Mouse (Mus musculus): Measurements from ENCODE around the gene Qrich2.
"Not testable (repeated sequence)": the region's sequence is repeated elsewhere in the genome, so short reads cannot be mapped to it uniquely, and the experiment has no call there.

Gene Qrich2

DNA sequence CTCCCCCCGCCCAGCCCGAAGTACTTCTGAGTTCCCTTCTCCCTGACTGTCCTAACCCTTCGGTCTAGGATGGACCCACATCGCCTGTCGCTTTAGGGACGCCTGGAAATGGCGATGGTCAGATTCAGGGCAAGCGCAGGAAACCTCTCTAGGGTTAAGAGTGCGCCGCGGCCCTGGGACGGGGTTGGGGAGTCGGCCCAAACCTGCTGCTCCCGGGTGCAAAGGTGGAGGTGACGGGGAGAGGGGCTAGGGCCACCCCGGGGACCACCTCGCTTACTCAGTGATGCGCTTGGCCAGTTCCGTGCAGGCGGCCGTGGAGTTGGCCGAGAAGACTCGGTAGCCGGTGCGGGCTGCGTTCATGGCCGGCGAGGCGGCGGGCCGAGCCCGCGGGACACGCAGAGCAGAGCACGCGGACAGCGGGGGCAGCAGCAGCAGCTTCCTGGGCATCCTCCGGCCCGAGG is 23.8 kb upstream of the Qrich2 start:
- DNase-seq (ENCODE audit: low read depth in 1 of 2, low spot score in 2 of 2): no peak

GRCm38 (mm10) chr11:116488693-116489375 is 22.8 kb upstream of the Qrich2 start:
- DNase-seq (ENCODE audit: low read depth in 1 of 2, low spot score in 2 of 2): no peak

DNA sequence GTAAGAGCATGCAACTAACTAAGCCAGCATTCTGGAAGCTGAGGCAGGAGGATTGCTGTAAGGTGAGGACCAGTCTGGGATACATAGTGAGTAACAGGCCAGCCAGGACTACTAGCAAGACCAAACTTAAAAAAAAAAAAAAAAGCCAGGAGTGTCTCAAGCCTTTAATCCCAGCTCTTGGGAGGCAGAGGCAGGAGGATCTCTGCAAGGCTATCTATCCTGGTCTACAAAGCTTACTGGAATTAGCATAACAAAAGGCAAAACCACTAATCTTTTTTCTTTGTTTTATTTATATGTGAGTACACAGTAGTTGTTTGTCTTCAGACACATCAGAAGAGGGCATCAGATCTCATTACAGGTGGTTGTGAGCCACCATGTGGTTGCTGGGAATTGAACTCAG is 22.2 kb upstream of the Qrich2 start:
- DNase-seq (ENCODE audit: low read depth in 1 of 2, low spot score in 2 of 2): no peak

DNA sequence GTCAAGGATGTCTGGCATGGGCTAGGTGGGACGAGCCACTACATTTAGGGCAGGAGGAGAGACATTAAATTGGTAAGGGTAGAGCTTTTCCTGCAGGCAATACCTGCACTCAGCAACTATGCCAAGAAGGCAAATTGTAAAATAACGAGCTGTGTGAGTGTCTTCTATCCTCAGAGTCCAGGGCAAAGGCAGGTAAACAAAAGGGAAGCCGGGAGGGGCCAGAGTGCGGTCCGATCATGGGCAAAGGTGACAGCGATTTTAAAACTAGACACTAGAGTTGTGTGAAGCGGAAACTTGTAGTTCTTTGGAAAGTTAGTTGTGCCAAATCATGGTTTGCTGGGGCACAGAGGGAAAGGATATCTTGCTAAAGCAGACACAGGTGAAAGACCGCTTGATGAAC is 18.2 kb upstream of the Qrich2 start:
- DNase-seq (ENCODE audit: low read depth in 1 of 2, low spot score in 2 of 2): no peak

- no peak for DNase-seq (ENCODE audit: low read depth in 1 of 2, low spot score in 2 of 2)
Measured at GRCm38 (mm10) chr11:116481776-116482175, 15.7 kb upstream of the Qrich2 start.

DNA sequence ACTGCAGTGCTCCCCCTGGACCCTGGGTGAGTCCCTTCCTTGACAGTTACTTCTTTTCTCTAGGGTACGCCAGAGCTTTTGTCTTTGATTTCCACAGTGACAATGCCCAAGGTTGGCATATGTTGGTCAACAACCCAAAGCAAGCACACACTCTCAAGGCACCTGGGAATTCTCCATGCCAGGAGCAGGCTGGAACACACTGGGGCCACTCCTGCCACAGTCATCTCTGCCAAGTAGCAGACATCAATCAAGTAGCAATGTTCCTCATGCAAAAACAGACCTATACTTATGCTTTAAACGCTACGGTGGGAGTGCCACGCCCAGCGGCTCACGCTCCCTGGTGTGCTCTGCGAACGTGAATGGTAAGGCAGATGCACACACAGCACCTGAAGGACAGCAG is 14.9 kb upstream of the Qrich2 start:
- no peak for DNase-seq (ENCODE audit: low read depth in 1 of 2, low spot score in 2 of 2)

- DNase-seq (ENCODE audit: low read depth in 1 of 2, low spot score in 2 of 2): no peak
Measured at GRCm38 (mm10) chr11:116479832-116480231, 13.8 kb upstream of the Qrich2 start.

GRCm38 (mm10) chr11:116478978-116479377 is 12.9 kb upstream of the Qrich2 start:
- no peak for DNase-seq (ENCODE audit: low read depth in 1 of 2, low spot score in 2 of 2)

- no peak for DNase-seq (ENCODE audit: low read depth in 1 of 2, low spot score in 2 of 2)
Measured at GRCm38 (mm10) chr11:116477160-116477759, 11.2 kb upstream of the Qrich2 start.

- no peak for DNase-seq (ENCODE audit: low read depth in 1 of 2, low spot score in 2 of 2)
Measured at GRCm38 (mm10) chr11:116476696-116477095, 10.7 kb upstream of the Qrich2 start.

GRCm38 (mm10) chr11:116476041-116476440 is 10.0 kb upstream of the Qrich2 start:
- no peak for DNase-seq (ENCODE audit: low read depth in 1 of 2, low spot score in 2 of 2)

- no peak for DNase-seq (ENCODE audit: low read depth in 1 of 2, low spot score in 2 of 2)
Measured at GRCm38 (mm10) chr11:116472275-116472674, 6.2 kb upstream of the Qrich2 start.

- no peak for DNase-seq (ENCODE audit: low read depth in 1 of 2, low spot score in 2 of 2)
Measured at GRCm38 (mm10) chr11:116470896-116471295, 4.9 kb upstream of the Qrich2 start.

- no peak for DNase-seq (ENCODE audit: low read depth in 1 of 2, low spot score in 2 of 2)
Measured at GRCm38 (mm10) chr11:116470249-116470648, 4.2 kb upstream of the Qrich2 start.

DNA sequence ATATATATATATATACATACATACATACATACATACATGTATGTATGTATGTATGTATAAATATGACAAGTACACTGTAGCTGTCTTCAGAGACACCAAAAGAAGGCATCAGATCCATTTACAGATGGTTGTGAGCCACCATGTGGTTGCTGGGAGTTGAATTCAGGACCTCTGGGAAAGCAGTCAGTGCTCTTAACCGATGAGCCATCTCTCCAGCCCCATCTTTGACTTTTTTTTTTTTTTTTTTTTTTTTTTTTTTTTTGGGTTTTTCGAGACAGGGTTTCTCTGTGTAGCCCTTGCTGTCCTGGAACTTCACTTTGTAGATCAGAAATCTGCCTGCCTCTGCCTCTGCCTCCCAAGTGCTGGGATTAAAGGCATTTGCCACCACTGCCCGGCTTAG is 2.3 kb upstream of the Qrich2 start:
- not testable (repeated sequence) for DNase-seq (ENCODE audit: low read depth in 1 of 2, low spot score in 2 of 2)

DNA sequence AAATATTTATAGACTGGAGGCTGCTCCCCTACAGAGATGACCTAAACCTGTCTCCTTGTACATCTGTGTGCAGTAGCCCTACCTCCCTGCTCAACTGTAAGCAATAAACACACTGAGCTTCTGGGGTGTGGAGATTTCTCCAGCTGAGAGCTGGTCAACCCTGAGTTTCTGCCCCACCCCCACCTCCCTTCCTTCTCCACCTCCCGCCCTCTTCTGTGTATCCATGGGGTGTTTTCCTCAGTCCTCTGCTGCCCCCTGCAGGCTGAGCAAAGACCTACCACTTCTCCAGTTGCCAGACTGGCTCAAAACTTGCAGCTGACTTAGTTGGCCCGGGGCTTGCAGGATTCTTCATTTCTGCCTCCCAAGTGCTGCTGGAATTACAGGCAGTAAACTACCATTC is 2.2 kb downstream of the Qrich2 start:
- DNase-seq (ENCODE audit: low read depth in 1 of 2, low spot score in 2 of 2): peak; percentile 38 to 64

DNA sequence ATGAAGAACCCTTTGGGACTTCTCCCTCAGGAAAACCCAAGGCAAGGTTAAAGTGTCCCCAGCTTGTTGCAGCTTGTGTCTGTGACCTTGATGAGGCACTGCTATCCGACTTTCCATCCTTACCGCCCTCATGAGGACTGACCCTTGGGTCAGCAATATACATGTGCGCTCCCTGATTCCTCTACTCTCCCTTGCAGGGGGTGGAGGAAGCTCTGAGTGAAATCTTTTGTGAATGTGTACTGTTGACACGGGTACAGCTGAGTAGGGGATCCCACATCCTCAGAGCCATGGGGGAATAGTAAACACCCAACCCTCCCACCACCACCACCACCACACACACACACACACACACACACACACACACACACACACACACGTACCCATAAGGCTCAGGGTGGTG is 2.7 kb downstream of the Qrich2 start:
- no peak for DNase-seq (ENCODE audit: low read depth in 1 of 2, low spot score in 2 of 2)

GRCm38 (mm10) chr11:116459786-116460185 is 6.3 kb downstream of the Qrich2 start:
- no peak for DNase-seq (ENCODE audit: low read depth in 1 of 2, low spot score in 2 of 2)

DNA sequence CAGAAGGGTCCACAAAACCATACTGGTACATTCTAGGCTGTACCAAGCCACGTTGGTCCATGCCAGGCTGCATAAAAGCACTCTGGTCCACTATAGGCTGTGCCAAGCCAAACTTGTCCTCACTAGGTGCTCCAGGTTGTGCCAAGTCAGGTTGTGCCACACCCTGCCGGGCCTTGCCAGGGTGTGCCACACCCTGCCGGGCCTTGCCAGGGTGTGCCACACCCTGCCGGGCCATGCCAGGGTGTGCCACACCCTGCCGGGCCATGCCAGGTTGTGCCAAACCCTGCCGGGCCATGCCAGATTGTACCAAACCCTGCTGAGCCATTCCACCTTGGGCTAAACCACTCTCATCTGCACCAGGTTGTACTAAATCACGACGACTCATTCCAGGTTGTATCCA is 9.8 kb downstream of the Qrich2 start:
- no peak for DNase-seq (ENCODE audit: low read depth in 1 of 2, low spot score in 2 of 2)

- DNase-seq (ENCODE audit: low read depth in 1 of 2, low spot score in 2 of 2): no peak
Measured at GRCm38 (mm10) chr11:116453889-116454288, 12.2 kb downstream of the Qrich2 start.

GRCm38 (mm10) chr11:116449341-116449740 is 16.7 kb downstream of the Qrich2 start:
- no peak for DNase-seq (ENCODE audit: low read depth in 1 of 2, low spot score in 2 of 2)

- DNase-seq (ENCODE audit: low read depth in 1 of 2, low spot score in 2 of 2): no peak
Measured at GRCm38 (mm10) chr11:116447822-116448221, 18.2 kb downstream of the Qrich2 start.

DNA sequence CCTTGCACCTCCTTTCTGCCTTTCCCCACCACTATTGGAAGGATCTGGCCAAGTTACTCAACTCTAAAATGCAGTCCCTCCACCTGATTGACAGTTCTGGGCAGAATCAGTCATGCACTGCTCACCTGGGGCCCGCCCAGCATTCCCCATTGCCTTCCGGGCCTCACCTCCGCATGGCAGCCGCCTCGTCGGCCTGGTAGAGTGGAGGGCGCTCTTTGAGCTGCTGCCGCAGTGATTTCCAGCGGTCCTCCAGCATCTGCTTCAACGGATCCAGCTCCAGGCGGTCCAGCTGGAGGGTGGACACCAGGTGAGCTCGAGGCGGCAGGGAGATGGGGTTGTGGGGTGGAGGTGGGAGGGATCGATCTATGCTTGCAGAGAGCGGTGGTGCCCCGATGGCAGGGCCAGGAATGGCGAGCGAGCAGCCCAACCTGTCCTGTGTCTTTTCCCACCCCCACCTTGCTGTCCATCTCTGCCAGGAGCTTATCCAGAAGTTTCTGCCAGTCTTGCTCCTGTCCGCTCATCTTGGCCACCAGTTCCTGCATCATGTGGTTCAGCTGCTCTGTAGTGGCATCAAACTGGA is 19.6 kb downstream of the Qrich2 start:
- no peak for DNase-seq (ENCODE audit: low read depth in 1 of 2, low spot score in 2 of 2)
